Mouse (Mus musculus) cerebellum, postnatal 25 days (tissue): ENCODE measurements around the gene Fzr1.

Source experiments
- DNase-seq, 2 experiments: peaks; one replicate each; pipeline ENCODE4 v3.0.0; 2021; ENCODE audit warnings: mixed read lengths in 2 of 2

Gene Fzr1

DNA sequence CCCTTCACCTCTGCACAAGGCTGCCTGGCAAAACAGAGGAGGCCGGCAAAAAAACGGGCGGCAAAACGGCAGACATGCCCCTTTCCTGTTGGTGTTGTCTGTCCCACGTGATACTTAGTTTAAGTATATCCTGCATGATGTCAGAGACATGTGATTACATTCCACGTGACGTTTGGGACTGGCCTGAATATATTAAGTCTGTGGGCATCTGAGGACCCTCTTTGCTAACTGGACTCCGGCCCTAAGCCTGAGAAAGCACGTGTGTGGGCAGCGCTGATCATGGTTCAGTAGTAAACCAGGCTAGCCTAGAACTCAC, 22.8 kb upstream of the Fzr1 start:
- no peak for DNase-seq

DNA sequence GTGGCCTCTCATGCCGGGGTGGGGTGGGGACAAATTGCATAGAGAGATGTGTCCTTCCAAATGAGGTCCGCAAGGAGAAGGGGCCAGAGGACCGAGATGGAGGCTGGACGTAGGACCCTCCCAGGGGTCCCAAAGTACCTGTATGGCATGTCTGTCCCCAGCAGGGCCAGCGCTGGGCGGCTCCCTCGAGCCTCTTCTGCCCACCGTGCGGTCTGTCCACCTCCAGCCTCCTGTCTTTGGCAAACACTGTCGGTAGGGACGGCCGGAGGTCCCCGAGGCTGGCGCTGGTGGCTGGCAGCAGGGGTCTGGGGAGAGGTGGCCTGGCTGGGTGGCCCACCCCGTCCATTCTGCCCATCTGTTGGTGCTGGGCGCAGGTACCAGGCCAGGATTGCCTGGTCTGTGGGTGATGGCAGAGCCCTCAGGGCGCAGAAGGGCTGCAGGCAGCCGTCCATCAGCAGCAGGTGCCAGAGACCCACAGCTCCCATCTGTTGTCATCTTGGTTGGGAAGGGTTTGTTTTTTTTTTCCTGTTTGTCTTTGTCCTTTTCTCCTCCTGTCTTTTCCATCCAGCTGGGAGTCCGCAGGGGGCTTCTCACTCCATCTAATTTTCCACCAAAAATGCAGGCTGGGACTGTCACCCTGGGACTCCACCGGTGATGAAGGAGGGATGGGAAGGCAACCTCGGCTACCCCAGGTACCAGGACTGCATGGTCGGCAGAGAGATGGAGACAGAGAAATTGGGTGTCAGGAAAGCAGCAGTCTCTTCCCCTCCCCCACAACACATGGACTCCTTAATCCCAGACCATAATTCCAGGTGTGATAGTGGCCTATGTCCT, 22.3 kb upstream of the Fzr1 start:
- peak; percentile 92 to 94 for DNase-seq

DNA sequence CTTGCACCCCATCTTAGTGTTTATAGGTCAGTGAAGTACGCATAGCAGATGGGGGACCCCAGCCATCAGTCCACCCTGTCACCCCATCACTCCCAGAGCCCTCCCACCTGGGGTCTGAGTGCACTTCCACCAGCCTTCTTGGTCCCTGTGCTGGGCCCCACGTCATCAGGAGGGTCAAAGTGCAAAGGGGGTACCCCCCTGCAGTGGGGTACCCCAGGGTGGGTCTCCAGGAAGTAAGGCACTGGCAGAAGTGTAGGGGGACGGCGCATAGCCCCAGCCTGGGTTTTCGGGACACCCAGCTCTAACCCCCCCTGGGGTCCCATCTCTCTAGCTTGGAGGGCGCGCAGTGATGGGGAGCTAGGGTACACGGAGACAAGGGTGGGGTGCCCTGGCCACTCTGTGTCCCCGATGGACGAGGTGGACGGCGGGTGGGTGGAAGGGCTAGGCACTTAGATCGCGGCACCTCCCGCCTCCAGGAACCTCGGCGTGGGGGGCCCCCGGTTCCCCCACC, 21.5 kb upstream of the Fzr1 start:
- DNase-seq: peak in 1 of 2 experiments; percentile 48

DNA sequence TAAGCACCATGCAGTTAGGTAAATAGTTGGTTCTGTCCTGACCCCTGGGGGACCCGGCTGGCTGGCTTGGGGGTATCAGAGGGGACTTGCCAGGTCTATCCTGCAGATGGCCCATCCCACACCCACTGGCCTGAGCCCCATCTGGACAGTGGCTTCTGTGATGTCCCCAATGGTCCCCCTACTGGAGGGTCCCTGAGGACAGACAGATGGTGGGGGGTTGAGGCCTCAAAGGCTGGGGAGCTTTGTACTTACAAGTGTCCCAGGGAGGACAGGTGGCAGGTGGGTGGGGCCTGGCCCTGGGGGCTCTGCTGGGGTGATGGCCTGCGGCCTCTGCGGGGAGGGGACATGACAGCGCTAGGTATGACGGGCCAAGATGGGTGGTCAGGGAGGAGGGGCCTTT, 21.0 kb upstream of the Fzr1 start:
- DNase-seq: peak in 1 of 2 experiments; percentile 59

DNA sequence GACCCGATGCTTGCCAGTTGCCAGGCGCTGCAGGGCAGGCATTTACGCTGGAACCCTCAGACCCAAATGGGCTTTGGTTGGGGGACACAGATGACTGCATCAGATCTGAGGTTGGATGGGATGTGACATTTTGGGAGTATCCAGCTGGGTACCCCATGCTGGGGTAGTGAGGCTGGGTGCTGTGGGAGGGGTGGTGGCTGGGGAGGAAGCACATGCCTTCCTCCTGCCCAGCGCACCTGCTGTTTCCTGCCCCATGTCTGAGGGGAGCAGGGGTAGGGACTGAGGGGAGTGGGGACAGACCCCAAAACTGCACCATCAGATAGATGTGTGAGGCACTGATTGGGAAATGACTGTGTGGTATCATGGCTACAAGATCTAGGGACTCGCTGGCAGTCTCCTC, 18.4 kb upstream of the Fzr1 start:
- peak; percentile 37 to 40 for DNase-seq

DNA sequence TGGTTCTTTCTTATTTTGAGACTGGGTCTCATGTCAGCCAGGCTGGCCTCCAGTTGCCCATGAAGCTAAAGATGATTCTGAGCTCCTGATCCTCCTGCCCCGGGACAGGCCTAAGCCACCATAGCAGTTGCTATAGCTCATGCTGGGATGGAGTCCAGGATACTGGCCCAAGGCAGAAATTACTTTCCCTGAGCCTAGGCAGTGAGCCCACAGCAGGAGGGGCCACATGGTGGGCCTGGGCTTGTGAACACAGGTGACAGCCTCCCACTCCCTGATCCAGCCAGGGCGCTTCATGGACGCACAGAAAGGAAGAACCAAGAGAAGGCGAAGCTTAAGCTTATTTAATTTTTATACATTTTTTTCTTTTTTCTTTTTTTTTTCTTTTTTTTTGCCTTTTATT, 17.5 kb upstream of the Fzr1 start:
- peak; percentile 33 to 58 for DNase-seq

DNA sequence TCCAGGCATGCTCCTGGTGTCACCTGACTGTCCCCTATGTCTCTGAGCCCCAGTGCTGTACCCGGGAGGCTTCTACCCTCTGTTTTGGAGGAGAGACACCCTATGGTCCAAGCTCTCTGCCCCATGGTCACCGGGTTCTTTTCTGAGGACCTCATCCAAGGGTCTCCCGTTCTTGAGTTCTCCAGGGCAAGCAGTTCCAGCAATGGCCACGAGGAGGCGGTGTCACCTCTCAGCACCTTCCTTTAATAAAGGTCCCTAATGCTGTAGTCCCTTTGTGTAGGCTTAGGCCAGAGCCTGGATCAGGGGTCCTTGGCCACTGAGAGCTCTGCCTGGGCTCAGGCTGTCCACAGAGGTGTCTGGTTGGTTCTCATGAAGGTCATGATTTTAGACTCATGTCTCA, 16.8 kb upstream of the Fzr1 start:
- peak; percentile 77 to 86 for DNase-seq

DNA sequence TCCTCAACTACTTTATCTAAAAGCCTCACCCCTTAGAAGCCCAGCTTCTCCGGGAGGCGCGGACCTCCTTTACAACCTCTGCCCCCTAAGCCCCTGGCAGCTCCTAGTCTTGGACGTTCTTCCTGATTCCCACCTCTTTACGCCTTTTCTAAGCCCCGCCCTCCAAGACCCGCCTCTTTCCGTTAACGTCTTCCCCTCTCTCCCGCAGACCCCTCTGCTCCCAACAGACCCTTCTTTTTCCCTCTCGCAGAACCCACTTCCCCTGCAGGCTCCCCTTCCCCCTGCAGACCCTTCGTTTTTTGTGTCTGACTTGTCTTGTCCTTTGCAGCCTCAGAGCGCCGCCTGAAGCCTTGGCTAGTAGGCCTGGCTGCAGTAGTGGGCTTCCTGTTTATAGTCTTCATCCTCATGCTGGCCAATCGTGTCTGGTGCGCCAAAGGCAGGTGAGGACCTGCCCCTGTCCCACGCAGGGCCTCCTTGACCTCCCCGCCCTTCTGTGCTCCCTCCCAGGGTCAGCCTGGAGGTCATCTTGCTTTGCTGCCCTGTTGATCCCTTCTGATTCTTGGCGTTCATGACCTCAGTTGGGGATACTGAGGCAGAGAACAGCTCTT, 15.2 kb upstream of the Fzr1 start:
- no peak for DNase-seq

DNA sequence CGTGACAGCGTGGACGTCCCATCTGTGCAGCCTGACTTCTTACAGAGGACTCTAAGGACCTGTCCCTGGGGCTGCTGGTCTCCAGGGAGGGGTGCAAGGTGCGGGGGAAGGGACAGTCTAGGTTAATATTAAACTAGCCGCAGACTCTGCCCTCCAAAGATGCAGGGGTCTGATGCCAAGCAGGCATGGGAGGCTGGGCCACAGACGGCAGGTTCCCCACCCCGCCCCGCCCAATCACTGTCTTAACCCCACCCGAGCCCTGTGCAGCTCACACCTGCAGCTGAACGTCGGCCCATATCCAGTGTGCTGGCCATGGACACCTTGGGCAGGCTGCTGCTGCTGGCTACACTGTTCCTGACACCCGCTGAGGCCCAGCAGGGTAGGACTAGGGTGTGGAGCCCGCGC, 14.5 kb upstream of the Fzr1 start, which contains the start of gene Smim24:
Gene Smim24, plus strand, starts transcription at position 271 of the 405 bp plus-strand sequence.
- DNase-seq: no peak

DNA sequence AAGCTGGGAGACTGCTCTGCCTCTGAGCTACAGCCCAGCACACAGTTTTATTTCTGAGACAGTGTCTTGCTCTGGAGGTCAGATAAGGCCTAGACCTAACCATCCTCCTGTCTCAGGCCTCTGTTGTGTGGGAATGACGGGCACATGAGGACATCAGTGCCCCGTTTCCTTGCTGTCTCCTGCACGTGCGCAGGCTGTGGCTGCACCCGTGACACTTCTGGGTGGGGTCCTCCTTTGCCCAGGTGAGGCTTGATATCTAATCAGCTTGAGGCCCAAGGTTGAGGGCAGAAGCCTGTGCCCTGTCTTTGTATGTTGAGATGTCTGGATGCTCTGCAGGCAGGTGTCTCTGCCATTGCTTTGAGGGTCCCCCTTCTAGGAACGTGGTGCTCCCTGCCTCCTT, 14.0 kb upstream of the Fzr1 start:
- no peak for DNase-seq

DNA sequence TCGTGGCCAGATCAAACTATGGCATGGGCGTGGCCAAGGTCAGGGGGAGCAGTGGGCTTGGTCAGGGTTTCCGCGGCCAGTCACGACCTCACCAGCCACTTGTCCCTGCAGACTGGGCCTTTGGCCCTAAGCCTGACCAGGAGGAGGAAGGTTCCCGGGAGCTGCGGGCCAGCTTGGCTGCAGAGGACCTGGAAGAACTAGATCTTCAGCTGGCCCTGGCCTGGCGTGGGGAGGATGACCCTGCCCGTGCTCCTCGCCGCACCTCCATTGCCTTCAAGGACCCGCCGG, 12.3 kb upstream of the Fzr1 start:
- no peak for DNase-seq

DNA sequence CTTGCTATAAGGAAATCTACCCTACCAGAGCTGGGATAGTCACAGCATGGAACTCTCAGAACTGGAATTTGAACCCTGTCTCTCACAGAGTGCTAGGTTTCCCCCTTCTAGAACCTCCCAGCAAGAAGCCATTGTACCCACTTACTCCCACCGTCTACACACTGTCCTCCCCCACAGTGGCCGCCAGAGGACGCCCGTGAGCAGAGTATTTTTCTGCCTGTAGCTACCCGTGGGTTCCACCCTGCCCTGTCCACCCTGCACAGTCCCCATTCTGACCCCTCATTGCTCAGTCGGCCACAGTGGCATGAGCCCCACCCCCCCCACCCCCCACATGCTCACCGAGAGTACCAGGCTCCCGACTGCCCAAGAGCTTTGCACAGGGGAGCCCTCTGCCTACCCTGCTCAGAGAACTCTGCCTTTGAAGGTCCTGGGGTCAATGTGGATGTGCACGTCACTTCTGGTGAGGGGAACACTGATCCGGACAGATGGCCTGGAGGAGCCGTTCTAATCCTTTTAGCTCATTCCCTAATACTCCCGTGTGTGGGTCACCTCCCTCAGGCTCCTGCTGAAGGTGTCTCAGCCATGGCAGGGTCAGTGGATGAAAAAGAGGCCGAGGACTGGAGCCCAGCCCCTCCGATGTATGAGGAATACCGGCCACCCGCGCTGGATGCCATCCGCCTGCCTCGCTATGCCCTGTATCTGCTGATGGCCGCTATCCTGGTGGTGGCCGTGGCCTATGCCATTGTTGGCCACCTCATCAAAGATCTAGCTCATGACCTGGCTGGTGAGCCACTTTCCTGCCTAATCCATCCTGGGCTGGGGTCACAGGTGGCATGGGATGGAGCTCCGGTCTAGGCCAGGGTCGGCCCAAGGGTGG, 11.7 kb upstream of the Fzr1 start:
- DNase-seq: peak; percentile 84 to 85

DNA sequence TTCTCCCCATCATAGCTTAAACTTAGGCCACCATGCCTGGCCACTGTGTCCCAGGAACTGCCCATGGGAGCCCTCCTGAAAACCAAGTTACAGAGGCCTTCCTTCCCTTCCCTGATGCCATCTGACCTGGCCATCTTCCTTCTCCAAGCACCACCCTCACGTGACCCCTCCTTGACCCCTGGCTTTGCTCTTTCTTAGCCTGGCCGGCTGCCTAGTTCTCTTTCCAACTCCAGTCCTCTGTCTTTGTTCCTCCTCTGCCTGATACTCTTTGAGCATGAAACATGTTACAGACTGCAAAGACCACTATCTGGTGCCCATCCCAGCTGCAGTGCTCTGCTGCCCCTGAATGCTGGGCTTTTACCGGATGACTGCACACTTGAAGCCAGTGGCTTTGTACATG, 11.1 kb upstream of the Fzr1 start:
- DNase-seq: peak in 1 of 2 experiments; percentile 36

DNA sequence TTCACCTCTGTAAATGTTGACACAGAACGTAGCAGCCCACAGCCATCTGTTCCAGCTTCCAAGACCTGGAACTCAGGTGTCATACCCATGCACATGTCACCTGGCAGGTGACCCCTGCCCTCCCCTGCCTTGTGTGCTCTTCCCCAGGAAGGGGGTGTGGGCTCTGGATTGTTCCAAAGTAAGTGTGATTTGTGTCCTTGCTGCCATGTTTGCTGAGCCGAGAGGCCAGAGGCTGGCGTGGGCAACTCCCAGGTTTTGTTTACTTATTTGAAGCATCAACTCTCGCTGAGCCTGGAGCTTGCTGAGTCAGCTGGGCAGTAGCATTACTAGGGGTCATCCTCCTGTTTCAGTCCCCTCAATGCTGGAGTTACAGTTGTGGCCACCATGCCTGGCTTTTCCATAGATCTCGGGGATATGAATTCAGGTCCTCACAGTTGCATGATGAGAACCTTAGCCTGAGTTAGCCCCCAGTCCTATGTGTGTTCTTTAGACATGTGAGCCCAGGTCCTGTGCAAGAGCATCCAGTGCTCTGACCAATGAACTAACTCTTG, 10.3 kb upstream of the Fzr1 start, which contains the start of gene Gm48552:
Gene Gm48552, plus strand, starts transcription at position 501 of the 551 bp plus-strand sequence.
- DNase-seq: no peak

DNA sequence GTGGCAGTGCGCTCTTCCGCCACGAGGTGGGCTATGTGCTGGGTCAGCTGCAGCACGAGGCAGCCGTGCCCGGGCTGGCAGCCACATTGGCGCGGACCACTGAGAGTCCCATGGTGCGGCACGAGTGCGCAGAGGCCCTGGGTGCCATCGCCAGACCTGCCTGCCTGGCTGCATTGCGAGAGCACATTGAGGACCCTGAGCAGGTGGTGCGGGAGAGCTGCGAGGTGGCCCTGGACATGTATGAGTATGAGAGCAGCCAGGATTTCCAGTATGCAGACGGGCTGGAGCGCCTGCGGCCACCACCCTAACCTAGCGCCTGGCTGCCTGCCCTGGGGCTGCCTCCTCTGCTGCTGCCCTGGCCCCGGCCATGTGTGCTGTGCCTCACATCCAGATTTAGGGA, 9.4 kb upstream of the Fzr1 start:
- no peak for DNase-seq

DNA sequence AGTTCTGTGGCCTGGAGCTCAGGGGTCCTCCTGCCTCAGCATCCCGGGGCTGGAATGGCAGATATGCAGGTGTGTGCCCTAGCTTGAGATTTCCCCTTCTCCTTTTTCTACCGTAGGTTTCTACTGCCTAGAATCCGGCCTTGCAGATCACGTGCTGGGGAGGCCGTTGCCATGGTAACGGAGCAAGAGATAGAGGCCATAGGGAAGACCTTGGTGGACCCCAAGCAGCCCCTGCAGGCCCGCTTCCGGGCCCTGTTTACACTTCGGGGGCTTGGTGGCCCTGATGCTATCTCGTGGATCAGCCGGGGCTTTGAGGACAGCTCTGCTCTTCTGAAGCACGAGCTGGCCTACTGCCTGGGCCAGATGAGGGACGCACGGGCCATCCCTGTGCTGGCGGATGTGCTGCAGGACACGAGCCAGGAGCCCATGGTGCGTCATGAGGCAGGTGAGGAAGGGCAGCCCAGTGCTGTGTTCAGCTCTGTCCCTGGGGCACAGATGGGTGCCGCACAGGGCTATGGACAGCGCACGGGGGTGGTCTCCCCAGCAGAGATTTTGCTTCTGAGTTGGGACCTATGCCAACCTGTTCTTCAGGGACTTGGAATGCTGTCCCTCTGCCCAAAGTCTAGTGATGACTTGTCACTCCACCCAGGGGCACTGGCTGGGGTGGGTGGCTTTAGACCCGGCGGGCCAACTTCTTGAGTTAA, 7.4 kb upstream of the Fzr1 start:
- no peak for DNase-seq

DNA sequence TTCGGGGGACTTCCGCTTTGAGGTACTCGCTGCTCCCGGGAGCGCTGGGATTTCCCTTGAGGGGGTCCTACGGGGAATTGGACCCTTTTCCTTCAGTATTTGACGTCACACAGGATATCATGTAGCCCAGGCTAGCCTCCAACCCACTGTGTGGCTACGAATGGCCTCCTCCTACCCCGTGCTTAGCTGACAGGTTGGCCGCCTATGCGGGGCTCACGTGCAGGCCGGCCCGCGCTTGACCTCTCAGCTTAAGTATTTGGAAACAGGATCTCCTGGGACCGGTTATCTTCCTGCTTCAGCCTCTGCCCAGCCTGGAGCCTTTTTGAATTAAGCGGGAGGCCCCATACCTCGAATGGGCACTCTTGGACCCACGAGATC, 6.3 kb upstream of the Fzr1 start:
- no peak for DNase-seq

DNA sequence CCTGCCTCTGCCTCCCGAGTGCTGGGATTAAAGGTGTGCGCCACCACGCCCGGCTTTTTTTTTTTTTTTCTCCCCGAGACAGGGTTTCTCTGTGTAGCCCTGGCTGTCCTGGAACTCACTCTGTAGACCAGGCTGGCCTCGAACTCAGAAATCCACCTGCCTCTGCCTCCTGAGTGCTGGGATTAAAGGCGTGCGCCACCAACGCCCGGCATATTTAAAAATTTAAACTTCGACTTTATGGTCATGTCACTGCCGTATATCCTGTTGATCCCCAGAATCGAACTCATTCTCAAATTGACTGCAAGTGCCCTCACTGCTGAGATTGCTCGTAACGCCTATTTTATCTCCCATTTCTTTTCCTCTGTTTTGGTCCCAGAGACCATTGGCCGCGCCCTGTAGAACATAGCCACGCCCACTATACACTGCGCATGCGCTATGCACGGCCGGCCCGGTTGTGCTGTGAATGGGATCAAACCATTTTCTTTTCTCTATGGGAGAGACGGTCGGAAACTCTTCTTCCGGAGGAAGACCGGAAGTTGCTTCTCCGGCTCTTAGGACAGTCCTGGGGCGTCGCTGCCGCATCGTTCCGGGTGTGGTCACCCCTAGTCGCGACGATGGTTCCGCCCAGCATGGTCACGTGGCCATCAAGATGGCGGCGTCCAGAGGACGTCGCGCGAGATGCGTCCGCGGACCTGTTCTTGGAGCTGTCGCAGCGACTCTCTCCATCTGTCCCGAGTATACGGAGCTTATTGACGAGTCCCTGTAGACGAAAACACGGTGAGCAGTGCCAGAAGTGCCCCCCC, 5.7 kb upstream of the Fzr1 start, which contains the start of the genes Dohh and Gm48551:
Gene Dohh, plus strand, starts transcription at position 627 of the 803 bp plus-strand sequence.
Gene Gm48551, plus strand, starts transcription at position 665 of the 803 bp plus-strand sequence.
- DNase-seq: peak; percentile 98 to 100

DNA sequence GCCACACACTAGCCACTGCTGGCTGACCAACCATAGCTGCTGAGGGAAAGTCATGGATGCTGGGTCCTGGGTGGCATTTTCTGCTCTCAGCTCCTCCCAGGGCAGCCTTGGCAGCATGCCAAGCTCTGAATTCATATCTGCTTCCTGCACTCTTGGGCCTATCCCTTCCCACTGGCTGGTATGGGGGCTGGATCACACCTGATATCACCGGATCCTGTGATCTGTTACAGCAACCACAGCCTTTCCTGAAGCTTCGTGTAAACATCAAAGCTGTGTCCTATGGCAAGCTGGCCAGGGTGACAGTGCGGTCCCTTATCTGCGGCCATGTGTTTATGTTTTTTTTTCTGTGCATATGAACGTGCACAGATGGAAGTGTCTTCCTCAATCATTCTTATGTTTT, 3.7 kb upstream of the Fzr1 start:
- no peak for DNase-seq

DNA sequence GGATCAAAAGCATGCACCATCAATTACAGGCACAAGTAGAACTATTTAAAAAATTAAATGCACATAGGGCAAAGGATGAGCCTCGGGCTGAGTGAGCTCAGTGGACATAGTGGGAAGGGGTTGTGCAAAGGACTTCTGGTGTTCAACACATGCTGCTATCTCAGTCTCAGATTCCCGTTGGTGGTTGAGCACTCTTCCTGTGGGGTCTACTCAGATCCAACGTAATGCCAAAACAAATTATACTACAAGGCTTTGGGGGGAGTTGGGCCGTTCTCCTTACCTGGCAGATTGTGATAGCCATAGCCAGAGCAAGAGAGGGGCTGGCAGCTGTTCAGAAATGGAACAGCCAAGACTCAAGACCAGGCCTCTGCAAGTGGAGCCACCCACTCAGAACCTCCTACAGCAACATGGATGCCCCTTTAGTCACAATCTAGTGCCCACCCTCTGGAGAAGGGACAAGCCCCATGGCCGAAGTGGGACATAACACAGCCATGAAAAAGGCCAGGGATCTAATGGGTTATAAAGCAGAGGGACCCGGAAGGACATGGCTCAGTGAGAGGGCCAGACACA, 1.6 kb upstream of the Fzr1 start:
- DNase-seq: no peak

DNA sequence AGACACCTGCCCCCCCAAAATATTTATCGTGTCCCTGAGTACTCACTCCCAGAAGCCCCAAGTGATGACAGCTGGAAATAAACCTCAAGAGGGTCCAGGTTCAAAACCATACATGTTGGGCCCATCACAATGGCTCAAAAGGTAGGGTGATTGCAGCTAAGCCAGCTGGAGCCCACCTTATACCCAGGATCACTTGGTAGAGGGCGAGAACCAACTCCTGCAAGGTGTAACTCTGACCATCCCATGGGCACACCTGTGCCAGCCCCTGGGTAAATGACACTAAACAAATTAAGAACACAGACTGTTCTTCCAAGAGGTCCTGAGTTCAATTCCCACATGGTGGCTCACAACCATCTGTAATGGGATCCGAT, 852 bp upstream of the Fzr1 start:
- DNase-seq: no peak
